Mouse (Mus musculus): ENCODE results near the gene Padi2.

Gene Padi2

GRCm38 (mm10) chr4:140959128-140959679 is 53.1 kb downstream of the Padi2 start:
- no peak for DNase-seq (ENCODE audit: low read depth, low spot score)

DNA sequence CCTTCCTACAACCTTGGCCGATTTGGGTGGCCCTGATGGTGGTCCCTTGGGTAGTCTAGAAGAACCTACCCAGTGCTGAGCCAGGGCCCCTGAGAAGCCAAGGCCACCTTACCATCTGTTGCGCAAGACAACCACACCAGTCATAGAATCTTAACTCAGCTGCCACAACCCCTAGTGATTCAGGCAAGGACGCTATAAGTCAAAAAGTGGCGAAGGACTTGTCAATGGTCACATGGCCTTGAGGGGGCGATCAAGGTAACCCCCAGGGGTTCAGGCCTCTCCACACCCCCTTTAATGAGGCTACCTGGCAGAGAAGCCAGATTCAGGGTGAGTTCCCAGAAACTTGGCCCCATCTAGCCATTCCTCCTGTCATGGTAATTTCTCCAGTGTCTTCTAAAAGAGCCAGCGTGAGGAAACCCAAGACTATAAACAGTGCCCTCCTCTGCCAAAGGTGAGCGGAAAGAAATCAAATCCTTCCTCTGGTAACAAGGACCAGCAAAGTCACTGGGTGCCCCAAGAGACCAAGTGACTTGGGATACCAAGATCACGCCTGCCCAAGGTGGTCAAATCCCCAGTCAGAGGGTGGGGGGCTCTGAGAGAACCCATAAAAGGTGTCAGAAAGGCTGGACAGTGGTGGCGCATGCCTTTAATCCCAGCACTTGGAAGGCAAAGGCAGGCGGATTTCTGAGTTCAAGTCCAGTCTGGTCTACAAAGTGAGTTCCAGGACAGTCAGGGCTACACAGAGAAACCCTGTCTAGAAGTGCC is 53.8 kb downstream of the Padi2 start:
- no peak for DNase-seq (ENCODE audit: low read depth, low spot score)

- DNase-seq (ENCODE audit: low read depth, low spot score) = peak; percentile 99
Observed at GRCm38 (mm10) chr4:140960781-140961466, 54.8 kb downstream of the Padi2 start, which contains the start of gene Sdhb. Gene Sdhb, plus strand, starts transcription at chr4:140961203.

DNA sequence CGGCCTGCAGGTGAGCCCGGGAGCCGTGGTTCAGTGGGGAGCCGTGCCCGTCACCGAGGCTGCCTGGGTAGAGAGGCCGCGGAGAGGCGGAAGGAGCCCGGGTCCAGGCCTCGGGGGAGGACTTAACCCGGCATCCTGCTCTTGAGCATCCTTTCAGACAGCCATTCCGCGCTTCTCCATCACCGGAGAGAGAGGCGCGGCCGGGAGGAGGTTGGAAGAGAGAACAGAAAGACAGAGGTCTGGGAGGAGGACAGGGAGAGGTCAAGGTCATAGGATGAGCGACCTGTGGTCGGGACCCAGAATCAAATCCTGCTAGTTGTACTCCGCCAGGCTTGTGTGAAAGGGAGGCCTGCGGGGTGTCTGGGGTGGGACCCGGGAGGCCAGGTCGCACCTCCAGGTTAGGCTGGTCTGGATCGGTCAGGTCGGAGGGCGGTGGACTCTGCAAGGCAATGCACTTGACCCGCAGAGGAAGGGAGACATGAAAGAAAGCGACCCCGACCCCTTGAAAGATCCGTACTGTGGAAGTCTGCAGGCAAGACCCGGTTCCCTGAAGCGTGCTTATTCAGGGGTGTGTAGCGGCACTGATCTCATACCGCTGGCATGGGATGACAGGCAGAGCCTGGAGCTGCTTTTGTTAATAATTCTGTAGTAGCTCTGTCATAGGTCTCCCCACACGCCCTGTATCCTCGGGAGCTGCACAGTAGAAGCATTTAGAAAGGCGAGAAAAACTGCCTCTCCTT is 55.5 kb downstream of the Padi2 start:
- DNase-seq (ENCODE audit: low read depth, low spot score) = no peak

GRCm38 (mm10) chr4:140962207-140962909 is 56.2 kb downstream of the Padi2 start:
- DNase-seq (ENCODE audit: low read depth, low spot score) = no peak

GRCm38 (mm10) chr4:140962950-140963349 is 56.8 kb downstream of the Padi2 start:
- DNase-seq (ENCODE audit: low read depth, low spot score) = no peak

- DNase-seq (ENCODE audit: low read depth, low spot score) = peak; percentile 48
Observed at GRCm38 (mm10) chr4:140963941-140964597, 57.9 kb downstream of the Padi2 start.

GRCm38 (mm10) chr4:140964620-140965019 is 58.5 kb downstream of the Padi2 start:
- DNase-seq (ENCODE audit: low read depth, low spot score) = peak; percentile 52

DNA sequence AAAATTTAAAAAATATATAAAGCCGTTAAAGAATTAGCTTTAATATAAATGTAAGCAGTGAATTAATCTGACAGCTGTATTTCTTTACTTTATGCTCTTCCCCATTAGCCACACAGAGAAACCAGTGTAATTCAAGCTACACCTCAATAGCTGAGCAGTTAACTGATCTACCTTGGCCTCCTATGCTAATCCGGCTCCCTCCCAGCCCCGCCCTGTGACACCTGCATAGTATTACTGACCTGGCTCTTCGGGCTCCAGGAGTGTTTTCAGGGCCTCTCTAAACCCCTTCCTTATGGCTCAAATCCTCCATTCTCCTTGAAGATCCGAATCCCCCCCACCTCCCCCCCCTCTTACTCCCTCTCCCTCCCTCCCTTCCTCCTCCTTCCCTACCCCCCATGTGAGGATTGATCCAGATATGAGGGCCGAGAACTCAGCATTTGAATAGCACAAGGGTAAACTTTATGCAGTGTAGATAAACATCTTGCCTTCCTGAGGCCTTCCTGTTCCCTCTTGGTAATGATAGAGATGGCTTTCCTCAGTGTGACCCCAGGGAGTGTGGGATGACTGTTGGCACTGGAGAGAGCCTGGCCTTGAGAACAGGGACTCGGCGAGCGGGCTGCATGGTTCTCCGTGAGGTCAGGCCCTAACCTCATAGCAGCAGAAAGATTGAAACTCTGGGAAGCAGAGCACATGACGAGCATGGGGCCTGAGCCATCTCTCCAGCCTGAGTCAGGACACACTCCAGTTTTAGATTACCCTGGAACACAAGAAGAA is 61.4 kb downstream of the Padi2 start:
- DNase-seq (ENCODE audit: low read depth, low spot score) = no peak

DNA sequence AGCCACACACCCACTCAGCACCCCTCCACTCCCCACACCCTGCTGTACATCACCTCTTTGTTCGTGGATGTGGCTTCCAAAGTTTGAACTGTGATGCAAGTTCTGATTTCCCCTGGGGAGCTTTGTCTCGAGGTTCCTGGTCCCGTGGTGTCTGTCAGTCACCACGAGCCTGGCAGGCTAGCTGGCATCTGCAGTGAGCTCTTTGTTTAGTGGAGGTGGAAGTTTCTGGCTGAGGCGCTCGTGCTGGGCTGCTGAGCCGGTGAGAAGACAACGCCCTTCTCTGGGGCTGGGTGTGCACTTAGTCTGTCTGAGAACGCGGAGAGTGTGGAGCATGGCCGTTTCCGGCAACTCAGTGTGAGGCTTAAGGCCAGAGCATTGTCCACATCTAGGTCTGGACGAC is 65.5 kb downstream of the Padi2 start:
- DNase-seq (ENCODE audit: low read depth, low spot score) = no peak

DNA sequence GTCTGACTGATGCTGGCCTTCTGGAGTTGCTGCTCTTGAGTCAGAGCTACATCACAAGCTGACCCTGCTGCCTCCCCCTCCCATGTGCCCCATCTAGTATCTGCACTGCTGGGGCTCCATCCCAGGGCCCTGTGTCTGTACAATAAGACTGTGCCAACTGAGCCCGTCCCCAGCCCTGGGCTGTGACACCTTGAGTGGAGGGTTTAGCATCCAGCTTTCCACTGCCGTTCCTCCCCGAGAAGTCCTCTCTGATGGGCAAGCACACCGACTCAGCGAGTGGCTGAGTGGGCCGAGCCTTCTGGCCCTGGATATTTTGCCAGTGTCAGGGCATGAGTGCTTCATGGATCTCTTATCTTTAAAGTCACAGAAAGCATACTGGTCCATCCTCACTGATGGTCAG is 68.3 kb downstream of the Padi2 start:
- no peak for DNase-seq (ENCODE audit: low read depth, low spot score)

DNA sequence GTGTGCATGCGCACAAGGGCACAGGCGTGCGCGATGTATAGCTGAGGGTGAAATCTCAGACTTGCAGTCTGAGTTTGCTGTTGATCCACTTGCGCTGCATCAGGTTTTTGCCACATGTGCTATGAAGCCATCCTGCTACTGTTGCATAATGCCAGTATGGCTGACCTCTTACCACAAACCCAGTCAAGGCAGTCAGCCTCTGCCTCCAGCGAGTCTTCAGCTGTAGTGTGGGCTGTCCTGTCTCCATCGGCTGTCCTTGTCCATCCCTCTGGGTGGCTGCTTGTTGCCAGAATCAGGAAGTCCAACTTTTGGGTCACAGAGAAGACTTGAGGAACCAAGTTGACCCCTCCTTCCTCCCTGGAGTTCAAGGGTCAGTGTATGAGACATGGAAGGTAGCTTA is 69.2 kb downstream of the Padi2 start:
- DNase-seq (ENCODE audit: low read depth, low spot score) = no peak

DNA sequence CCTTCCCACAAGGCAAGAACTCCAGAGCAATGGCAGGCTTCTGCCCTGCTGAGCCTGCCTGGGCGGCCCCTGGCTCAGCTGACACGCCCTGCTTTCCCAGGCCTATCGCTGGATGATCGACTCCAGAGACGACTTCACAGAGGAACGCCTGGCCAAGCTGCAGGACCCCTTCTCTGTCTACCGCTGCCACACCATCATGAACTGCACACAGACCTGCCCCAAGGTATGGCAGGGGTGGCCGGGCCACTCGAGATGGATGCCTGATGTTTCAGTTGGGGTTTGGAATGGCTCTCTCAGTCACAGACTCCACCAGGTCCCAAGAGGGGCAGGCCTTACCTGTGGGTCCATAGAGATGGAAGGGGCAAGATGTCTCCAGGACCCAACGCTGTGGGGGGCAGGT is 71.1 kb downstream of the Padi2 start:
- no peak for DNase-seq (ENCODE audit: low read depth, low spot score)

DNA sequence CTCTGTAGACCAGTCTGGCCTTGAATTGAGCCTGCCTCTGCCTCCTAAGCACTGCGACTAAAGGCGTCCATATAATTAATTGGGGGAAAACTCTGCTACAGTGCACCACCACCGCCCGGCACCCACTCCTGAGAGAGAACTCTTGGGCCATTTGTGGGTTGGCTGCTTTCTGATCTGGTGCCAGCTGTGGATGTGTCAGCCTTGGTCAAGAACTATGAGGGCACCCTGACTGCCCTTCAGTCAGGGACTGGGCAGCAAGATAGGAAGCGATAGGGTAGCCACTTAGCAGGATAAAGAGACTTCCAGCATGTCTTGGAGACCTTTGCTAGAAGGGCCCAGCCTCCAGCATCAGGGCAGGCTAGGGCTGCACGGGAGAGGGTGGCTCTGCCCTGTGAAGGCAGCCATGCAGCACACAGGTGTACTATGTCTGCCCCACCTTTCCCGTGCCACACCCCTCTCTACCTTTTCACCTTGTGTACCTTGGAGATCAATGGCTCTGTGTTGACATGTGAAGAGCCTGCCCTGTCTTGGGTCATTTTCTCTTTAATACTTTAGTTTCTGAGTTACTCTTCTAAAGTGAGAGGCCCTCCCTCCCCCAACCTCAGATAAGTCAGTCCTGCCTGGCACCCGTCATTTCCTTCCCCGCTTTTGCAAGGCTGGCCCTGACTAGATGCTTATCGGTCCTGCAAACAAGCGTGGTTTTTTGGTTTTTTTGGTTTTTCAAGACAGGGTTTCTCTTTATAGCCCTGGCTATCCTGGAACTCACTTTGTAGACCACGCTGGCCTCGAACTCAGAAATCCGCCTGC is 71.9 kb downstream of the Padi2 start:
- no peak for DNase-seq (ENCODE audit: low read depth, low spot score)

DNA sequence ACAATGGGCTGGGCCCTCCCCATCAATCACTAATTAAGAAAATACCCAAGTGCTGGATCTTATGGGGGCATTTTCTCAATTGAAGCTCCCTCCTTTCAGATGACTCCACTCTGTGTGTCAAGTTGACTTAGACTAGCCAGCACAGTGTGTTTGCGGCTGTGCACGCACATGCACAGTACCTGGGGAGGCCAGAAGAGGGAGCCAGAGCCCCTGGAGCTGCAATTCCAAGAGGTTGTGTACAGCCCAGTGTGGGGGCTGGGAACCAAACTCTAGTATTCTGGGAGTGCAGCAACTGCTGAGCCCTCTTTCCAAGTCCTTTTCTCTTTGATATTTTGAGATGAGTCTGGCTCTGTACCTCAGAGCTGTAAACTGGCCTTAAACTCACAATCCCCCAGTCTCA is 75.5 kb downstream of the Padi2 start:
- no peak for DNase-seq (ENCODE audit: low read depth, low spot score)

GRCm38 (mm10) chr4:140982808-140983207 is 76.7 kb downstream of the Padi2 start:
- no peak for DNase-seq (ENCODE audit: low read depth, low spot score)

GRCm38 (mm10) chr4:140983442-140983841 is 77.3 kb downstream of the Padi2 start:
- peak; percentile 43 for DNase-seq (ENCODE audit: low read depth, low spot score)

GRCm38 (mm10) chr4:140984544-140984943 is 78.4 kb downstream of the Padi2 start:
- no peak for DNase-seq (ENCODE audit: low read depth, low spot score)

- no peak for DNase-seq (ENCODE audit: low read depth, low spot score)
Observed at GRCm38 (mm10) chr4:140986024-140986710, 80.0 kb downstream of the Padi2 start.

Measured in telencephalon, adult 2 months (tissue).